In the genomic region with DNA sequence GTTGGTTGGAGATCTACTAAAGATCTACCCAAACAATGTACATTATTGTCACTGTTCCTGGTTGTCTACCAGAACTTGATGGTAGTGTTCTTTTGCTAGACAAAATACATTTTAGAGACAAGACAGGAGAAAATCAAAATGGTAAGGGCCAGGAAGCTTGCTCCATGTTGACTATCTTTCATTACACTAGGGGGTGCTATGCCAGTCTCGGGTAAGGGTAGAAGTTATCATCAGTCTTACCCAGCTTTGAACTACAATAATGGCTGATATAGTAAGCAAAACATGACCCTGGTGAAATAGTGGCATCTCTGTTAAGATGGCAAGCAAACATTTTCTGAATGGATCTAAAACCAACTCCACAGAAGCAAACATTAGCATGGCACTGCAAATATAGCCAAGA, we compare ENCODE assay signal across 39 mouse cellular contexts. TPM values are rescaled to one million over a fixed set of nuclear protein-coding genes. Genes with fewer than 3 reads are reported as not detected.
"Had no signal": no experiment of that assay in that cellular context is flagged by ENCODE, and none has a peak within 500 bp of the region (broad histone marks: within the 10 kb centered on the region; RNA-seq: fewer than 3 reads in every experiment).

No protein-coding gene starts in this region.

- H3K4me1 ChIP-seq: heart, embryonic 10.5 days; heart, embryonic 12.5 days; hindbrain, embryonic 13.5 days; hindbrain, embryonic 15.5 days; kidney, embryonic 15.5 days; limb, embryonic 10.5 days; limb, embryonic 12.5 days; liver, embryonic 13.5 days; liver, embryonic 15.5 days had no signal

- H3K27ac ChIP-seq: heart, embryonic 10.5 days; hindbrain, embryonic 13.5 days; hindbrain, embryonic 15.5 days; hindbrain, postnatal 0 days; kidney, embryonic 15.5 days; kidney, postnatal 0 days; layer of hippocampus, adult 2 months; left cerebral cortex, adult 2 months; limb, embryonic 10.5 days; limb, embryonic 12.5 days; liver, embryonic 13.5 days; liver, embryonic 15.5 days had no signal

- H3K36me3 ChIP-seq: heart, embryonic 10.5 days; heart, embryonic 12.5 days; hindbrain, embryonic 13.5 days; hindbrain, embryonic 15.5 days; kidney, embryonic 15.5 days; limb, embryonic 10.5 days; limb, embryonic 12.5 days; liver, embryonic 13.5 days; liver, embryonic 15.5 days had no signal

- DNase-seq: gastrocnemius, postnatal 14 days; heart, adult 18-20 months; heart, postnatal 10 days; heart, postnatal 36 days; kidney, adult 11 months; kidney, adult 2 months; kidney, adult 9 months; kidney, postnatal 14 days; kidney, postnatal 4 days; liver; liver, embryonic 13.5 days had no signal

- H3K4me3 ChIP-seq: heart, embryonic 10.5 days; heart, embryonic 12.5 days; hindbrain, embryonic 13.5 days; hindbrain, embryonic 15.5 days; kidney, embryonic 15.5 days; layer of hippocampus, adult 2 months; left cerebral cortex, adult 2 months; limb, embryonic 10.5 days; limb, embryonic 12.5 days; liver, embryonic 13.5 days; liver, embryonic 15.5 days had no signal

- H3K27me3 ChIP-seq: heart, embryonic 12.5 days; hindbrain, embryonic 13.5 days; hindbrain, embryonic 15.5 days; kidney, embryonic 15.5 days; limb, embryonic 12.5 days; liver, embryonic 13.5 days; liver, embryonic 15.5 days had no signal

- H3K9me3 ChIP-seq: heart, embryonic 10.5 days; heart, embryonic 12.5 days; hindbrain, embryonic 13.5 days; hindbrain, embryonic 15.5 days; kidney, embryonic 15.5 days; limb, embryonic 10.5 days; limb, embryonic 12.5 days; liver, embryonic 13.5 days; liver, embryonic 15.5 days had no signal

RNA-seq across cellular contexts. Expression of a gene that starts 10.4 kb away (rescaled TPM):
- total RNA-seq: gastrocnemius, adult 18-20 months; gastrocnemius, adult 8-10 months; gastrocnemius, postnatal 14 days; gastrocnemius, postnatal 4 days; granulocyte monocyte progenitor cell, adult 5-6 weeks; heart, adult 18-20 months; heart, adult 8-10 months; heart, postnatal 10 days; heart, postnatal 36 days; hematopoietic stem cell, adult 5-6 weeks; hindbrain, postnatal 0 days; layer of hippocampus, adult 2 months; layer of hippocampus, postnatal 10 days; layer of hippocampus, postnatal 25 days; left cerebral cortex, adult 2 months; left cerebral cortex, postnatal 14 days; left cerebral cortex, postnatal 36 days had no signal
- polyA plus RNA-seq: heart, embryonic 12.5 days; heart, embryonic 14.5 days; heart, embryonic 16.5 days; hindbrain, embryonic 11.5 days; hindbrain, embryonic 13.5 days; hindbrain, embryonic 15.5 days; hindbrain, postnatal 0 days; intestine, embryonic 14.5 days; intestine, embryonic 16.5 days; kidney, adult 2 months; kidney, embryonic 15.5 days; liver, embryonic 11.5 days; liver, embryonic 13.5 days; liver, embryonic 15.5 days had no signal

RNA-seq across cellular contexts. Expression of a gene that starts 54.4 kb away (rescaled TPM):
- total RNA-seq: gastrocnemius, adult 18-20 months; gastrocnemius, adult 8-10 months; gastrocnemius, postnatal 14 days; gastrocnemius, postnatal 4 days; granulocyte monocyte progenitor cell, adult 5-6 weeks; heart, adult 18-20 months; heart, adult 8-10 months; heart, postnatal 10 days; heart, postnatal 36 days; hematopoietic stem cell, adult 5-6 weeks; hindbrain, postnatal 0 days; layer of hippocampus, adult 2 months; layer of hippocampus, postnatal 10 days; layer of hippocampus, postnatal 25 days; left cerebral cortex, adult 2 months; left cerebral cortex, postnatal 14 days; left cerebral cortex, postnatal 36 days had no signal
- polyA plus RNA-seq: heart, embryonic 10.5 days; heart, embryonic 12.5 days; heart, embryonic 14.5 days; hindbrain, embryonic 11.5 days; hindbrain, embryonic 13.5 days; hindbrain, embryonic 15.5 days; hindbrain, postnatal 0 days; intestine, embryonic 14.5 days; intestine, embryonic 16.5 days; kidney, adult 2 months; kidney, embryonic 15.5 days; kidney, postnatal 0 days; limb, embryonic 10.5 days; limb, embryonic 12.5 days; liver, embryonic 11.5 days; liver, embryonic 13.5 days; liver, embryonic 15.5 days had no signal
